Mouse (Mus musculus) CH12.LX (cell line): ENCODE measurements around the gene Atrnl1. TPM values are rescaled to one million over a fixed set of nuclear protein-coding genes. Genes with fewer than 3 reads are reported as not detected.

Experiments
- DNase-seq: peaks from one replicate; pipeline ENCODE4 v3.0.0-alpha.2; 2013; ENCODE audit errors: extremely low read depth
- H3K27ac ChIP-seq: 2 replicates; pipeline ENCODE4 v1.5.1; 2012; ENCODE audit warnings: low read depth, mild to moderate bottlenecking, control low read depth, moderate library complexity; ENCODE audit not compliant: insufficient read depth
- H3K27me3 ChIP-seq: replicated peaks from 2 replicates; pipeline ENCODE3; 2012; ENCODE audit warnings: inconsistent platforms
- H3K36me3 ChIP-seq, 2 experiments: replicated peaks in 1 of 2; 2 replicates each; pipeline versions ENCODE3 to v1.6.1; 2012; ENCODE audit warnings: inconsistent platforms in 1 of 2, low read length in 1 of 2, mild to moderate bottlenecking in 1 of 2, mixed read lengths in 1 of 2, moderate library complexity in 1 of 2; ENCODE audit not compliant: control insufficient read depth in 1 of 2, insufficient read depth in 1 of 2
- H3K4me1 ChIP-seq, 2 experiments: 2 replicates each; pipeline ENCODE4 v1.6.1; 2012; ENCODE audit warnings: inconsistent platforms in 1 of 2, moderate library complexity in 1 of 2; ENCODE audit not compliant: insufficient read depth in 2 of 2, control insufficient read depth in 1 of 2
- H3K4me2 ChIP-seq: 2 replicates; pipeline ENCODE4 v1.6.1; 2012; ENCODE audit warnings: low read depth, mild to moderate bottlenecking, control low read depth; ENCODE audit not compliant: poor library complexity, insufficient read depth, severe bottlenecking
- H3K4me3 ChIP-seq, 3 experiments: fragments of 150-350 bp in 1 of 3; sonication (generic) in 1 of 3; replicated peaks in 1 of 3; 2 replicates each; pipeline versions ENCODE3 to v1.5.1; 2011 to 2012; ENCODE audit warnings: low read depth in 2 of 3, low read length in 2 of 3, mild to moderate bottlenecking in 2 of 3, moderate library complexity in 2 of 3, control low read depth in 1 of 3, improper control_type of control experiment in 1 of 3, inconsistent platforms in 1 of 3, mixed read lengths in 1 of 3; ENCODE audit not compliant: poor library complexity in 1 of 3
- H3K79me2 ChIP-seq: replicated peaks from 2 replicates; pipeline ENCODE4 v1.6.1; 2012; ENCODE audit warnings: mild to moderate bottlenecking, moderate library complexity; ENCODE audit not compliant: control insufficient read depth, poor library complexity, insufficient read depth, severe bottlenecking; ENCODE audit errors: extremely low read depth
- H3K9ac ChIP-seq: 2 replicates; pipeline ENCODE4 v1.6.1; 2012; ENCODE audit warnings: low read depth, mild to moderate bottlenecking, control low read depth, moderate library complexity; ENCODE audit not compliant: insufficient read depth
- H3K9me3 ChIP-seq: replicated peaks from 2 replicates; pipeline ENCODE3; 2012; ENCODE audit warnings: low read length, inconsistent platforms, mixed read lengths
- CHD2 ChIP-seq: IDR thresholded peaks from 2 replicates; pipeline ENCODE4 v1.6.1; 2011; ENCODE audit warnings: low read length, improper control_type of control experiment
- CTCF ChIP-seq, 2 experiments: IDR thresholded peaks in 1 of 2; conservative IDR thresholded peaks in 1 of 2; 2 replicates each; pipeline ENCODE4 v1.5.1; 2011 to 2012; ENCODE audit warnings: low read depth in 2 of 2, low read length in 2 of 2, improper control_type of control experiment in 1 of 2, inconsistent platforms in 1 of 2, mild to moderate bottlenecking in 1 of 2, moderate library complexity in 1 of 2
- E2F4 ChIP-seq: IDR thresholded peaks from 2 replicates; pipeline ENCODE4 v1.6.1; 2011; ENCODE audit warnings: low read depth, low read length, improper control_type of control experiment; ENCODE audit not compliant: insufficient replicate concordance
- ELF1 ChIP-seq: IDR thresholded peaks from 2 replicates; pipeline ENCODE4 v1.6.1; 2014; ENCODE audit warnings: low read depth, mild to moderate bottlenecking, inconsistent platforms, low read length, improper control_type of control experiment
- EP300 ChIP-seq: IDR thresholded peaks from 2 replicates; pipeline ENCODE4 v1.6.1; 2011; ENCODE audit warnings: low read length, improper control_type of control experiment
- ETS1 ChIP-seq: conservative IDR thresholded peaks from 2 replicates; pipeline ENCODE4 v1.6.1; 2012; ENCODE audit warnings: low read depth, mild to moderate bottlenecking, inconsistent platforms, low read length, improper control_type of control experiment, moderate library complexity
- GABPA ChIP-seq: IDR thresholded peaks from 2 replicates; pipeline ENCODE4 v1.6.1; 2012; ENCODE audit warnings: low read depth, low read length, improper control_type of control experiment, inconsistent platforms; ENCODE audit not compliant: insufficient replicate concordance
- JUN ChIP-seq: IDR thresholded peaks from 2 replicates; pipeline ENCODE4 v1.6.1; 2011; ENCODE audit warnings: low read depth, mild to moderate bottlenecking, low read length, improper control_type of control experiment, moderate library complexity; ENCODE audit not compliant: insufficient read depth
- KAT2A ChIP-seq: IDR thresholded peaks from 2 replicates; pipeline ENCODE4 v1.6.1; 2012; ENCODE audit warnings: low read length, improper control_type of control experiment, inconsistent platforms; ENCODE audit not compliant: insufficient replicate concordance
- MAX ChIP-seq: IDR thresholded peaks from 2 replicates; pipeline ENCODE4 v1.6.1; 2011; ENCODE audit warnings: low read length, improper control_type of control experiment
- MAZ ChIP-seq: IDR thresholded peaks from 2 replicates; pipeline ENCODE4 v1.6.1; 2012; ENCODE audit warnings: low read depth, mild to moderate bottlenecking, inconsistent platforms, low read length, improper control_type of control experiment, moderate library complexity
- MEF2A ChIP-seq: IDR thresholded peaks from 2 replicates; pipeline ENCODE4 v1.6.1; 2014; ENCODE audit warnings: low read depth, mild to moderate bottlenecking, inconsistent platforms, low read length, improper control_type of control experiment, borderline replicate concordance
- MXI1 ChIP-seq: IDR thresholded peaks from 2 replicates; pipeline ENCODE4 v1.6.1; 2011; ENCODE audit warnings: mild to moderate bottlenecking, low read depth, low read length, improper control_type of control experiment
- NELFE ChIP-seq: IDR thresholded peaks from 2 replicates; pipeline ENCODE4 v1.6.1; 2011; ENCODE audit warnings: low read depth, low read length, improper control_type of control experiment
- NRF1 ChIP-seq: IDR thresholded peaks from 2 replicates; pipeline ENCODE4 v1.6.1; 2014; ENCODE audit warnings: low read depth, mild to moderate bottlenecking, inconsistent platforms, low read length, improper control_type of control experiment, moderate library complexity
- PAX5 ChIP-seq: IDR thresholded peaks from 2 replicates; pipeline ENCODE4 v1.6.1; 2012; ENCODE audit warnings: low read length, inconsistent platforms, mixed read lengths
- POLR2A ChIP-seq: IDR thresholded peaks from 2 replicates; pipeline ENCODE4 v1.6.1; 2011; ENCODE audit warnings: low read depth, mild to moderate bottlenecking, improper control_type of control experiment, low read length
- POLR2AphosphoS2 ChIP-seq: IDR thresholded peaks from 2 replicates; pipeline ENCODE4 v1.6.1; 2011; ENCODE audit warnings: low read depth, low read length, improper control_type of control experiment
- RAD21 ChIP-seq: IDR thresholded peaks from 2 replicates; pipeline ENCODE4 v1.6.1; 2011; ENCODE audit warnings: low read depth, mild to moderate bottlenecking, low read length, improper control_type of control experiment, moderate library complexity
- SMC3 ChIP-seq: IDR thresholded peaks from 2 replicates; pipeline ENCODE4 v1.6.1; 2011; ENCODE audit warnings: low read depth, low read length, improper control_type of control experiment
- TBP ChIP-seq: conservative IDR thresholded peaks from 2 replicates; pipeline ENCODE4 v1.6.1; 2011; ENCODE audit warnings: low read depth, low read length, improper control_type of control experiment
- TCF12 ChIP-seq: IDR thresholded peaks from 2 replicates; pipeline ENCODE4 v1.6.1; 2014; ENCODE audit warnings: low read depth, mild to moderate bottlenecking, inconsistent platforms, low read length, improper control_type of control experiment
- UBTF ChIP-seq: IDR thresholded peaks from 2 replicates; pipeline ENCODE4 v1.6.1; 2012; ENCODE audit warnings: low read depth, mild to moderate bottlenecking, inconsistent platforms, low read length, improper control_type of control experiment, moderate library complexity
- USF2 ChIP-seq: conservative IDR thresholded peaks from 2 replicates; pipeline ENCODE4 v1.6.1; 2011; ENCODE audit warnings: low read depth, low read length, improper control_type of control experiment
- ZKSCAN1 ChIP-seq: IDR thresholded peaks from 2 replicates; pipeline ENCODE4 v1.6.1; 2012; ENCODE audit warnings: low read depth, inconsistent platforms, low read length, improper control_type of control experiment, borderline replicate concordance
- dilution Hi-C: fragments of 300-500 bp; cut with MboI; formaldehyde crosslinking; loops from 2 replicates; pipeline ENCODE4 v1.14.3; 2020; ENCODE audit warnings: low sequenced_read_pairs; ENCODE audit not compliant: extremely low pct_unique_long_range_greater_than_20kb, extremely low pct_ligation_motif_present
- in situ Hi-C: fragments of 300-500 bp; cut with MboI; formaldehyde crosslinking; loops from 3 replicates; pipeline ENCODE4 v1.14.3; 2019; ENCODE audit warnings: low sequenced_read_pairs, low pct_ligation_motif_present, low pct_unique_long_range_greater_than_20kb, mixed read lengths
- polyA plus RNA-seq: library from polyadenylated mRNA; unstranded; fragments of >175 nt; gene quantifications from 2 replicates; pipeline ENCODE4 v1.2.1, GENCODE M21; 2012; ENCODE audit warnings: low read depth; ENCODE audit not compliant: insufficient read length
- total RNA-seq, 2 experiments: library from RNA; depleted of rRNA; stranded (reverse); fragments of 300-350 nt in 1 of 2; fragments of >200 nt in 1 of 2; gene quantifications; 2 replicates each; pipeline ENCODE4 v1.2.3; 2012 to 2014

Atrnl1 gene
- total and polyA plus RNA-seq, 3 experiments = 1.9 TPM

DNA sequence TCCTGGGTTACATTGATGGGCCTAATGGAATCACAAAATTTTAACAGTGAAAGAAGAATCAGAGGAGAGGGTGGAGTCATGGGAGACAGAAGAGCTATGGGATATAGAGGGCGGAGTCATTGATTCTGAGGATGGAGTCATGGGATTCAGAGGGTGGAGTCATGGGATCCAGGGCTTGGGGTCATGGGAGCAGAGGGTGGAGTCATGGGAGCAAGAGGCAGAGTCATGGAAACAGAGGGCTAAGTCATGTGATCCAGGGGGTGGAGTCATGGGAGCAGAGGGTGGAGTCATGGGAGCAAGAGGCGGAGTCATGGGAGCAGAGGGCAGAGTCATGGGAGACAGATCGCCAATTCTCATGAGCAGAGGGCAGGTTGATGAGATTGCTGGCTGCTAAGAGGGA, 343.3 kb downstream of the Atrnl1 start:
- H3K4me3 ChIP-seq = no peak overlapping the region
- no peaks in the 10 kb centered on the region for H3K27me3 ChIP-seq
- no peaks in the 10 kb centered on the region for H3K9me3 ChIP-seq
- in situ Hi-C loops (no loop called here), dilution Hi-C loops (no loop called here)
- no peaks in the 10 kb centered on the region for H3K36me3 ChIP-seq
- DNase-seq = no peak
- peaks cover 0 to 7% of the 10 kb centered on the region in 2 experiments; a peak in 2 of 4 replicates for H3K4me1 ChIP-seq
- H3K79me2 ChIP-seq = no peaks in the 10 kb centered on the region
- no peak overlapping the region for H3K9ac ChIP-seq
- no peak overlapping the region for H3K27ac ChIP-seq
- TF ChIP-seq MAZ (no peak), GABPA (no peak), NRF1 (no peak), CTCF (conservative IDR thresholded peaks at IDR 0.05 in 1 of 2, IDR thresholded peaks at IDR 0.05 in 1 of 2; ENCODE audit: low read depth in 2 of 2, low read length in 2 of 2) (no peak), POLR2AphosphoS2 (no peak), SMC3 (no peak), USF2 (no peak), UBTF (no peak), PAX5 (no peak), CHD2 (no peak), MEF2A (no peak), KAT2A (no peak), TBP (no peak), ELF1 (no peak), JUN (no peak)
- no peak overlapping the region for H3K4me2 ChIP-seq

DNA sequence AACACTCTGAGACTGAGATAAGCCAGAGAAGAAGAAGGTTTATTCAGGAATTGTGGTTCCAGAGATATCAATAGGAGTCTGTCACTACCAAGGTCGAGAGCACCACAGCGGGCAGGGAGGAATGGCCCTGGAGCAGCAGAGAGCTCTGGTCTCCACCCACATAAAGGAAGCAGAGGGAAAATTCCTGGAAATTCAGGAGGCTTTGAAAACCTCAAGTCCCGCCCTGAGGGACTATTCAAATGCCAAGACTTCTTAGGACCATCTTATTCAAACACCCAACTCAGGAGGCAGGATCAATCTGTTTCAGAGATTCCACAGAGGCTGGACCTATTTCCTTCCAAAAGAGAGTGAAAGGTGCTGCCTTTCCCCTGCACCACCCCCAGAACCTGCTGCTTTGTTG, 345.6 kb downstream of the Atrnl1 start:
- H3K4me1 ChIP-seq = no peaks in the 10 kb centered on the region
- no peaks in the 10 kb centered on the region for H3K79me2 ChIP-seq
- no peaks in the 10 kb centered on the region for H3K27me3 ChIP-seq
- H3K4me3 ChIP-seq = no peak overlapping the region
- no peak overlapping the region for H3K4me2 ChIP-seq
- no peaks in the 10 kb centered on the region for H3K36me3 ChIP-seq
- no peak overlapping the region for H3K27ac ChIP-seq
- no peak for DNase-seq
- dilution Hi-C loops (no loop called here), in situ Hi-C loops (no loop called here)
- H3K9ac ChIP-seq = no peak overlapping the region
- no peak for TF ChIP-seq USF2
- TF ChIP-seq NELFE = no peak
- TF ChIP-seq E2F4 = no peak
- no peak for TF ChIP-seq EP300
- TF ChIP-seq ETS1 = no peak
- TF ChIP-seq MAX = no peak
- TF ChIP-seq ZKSCAN1 = no peak
- no peak for TF ChIP-seq KAT2A
- no peak for TF ChIP-seq RAD21
- TF ChIP-seq CHD2 = no peak
- TF ChIP-seq MXI1 = no peak
- no peak for TF ChIP-seq PAX5
- no peak for TF ChIP-seq MEF2A
- TF ChIP-seq POLR2AphosphoS2 = no peak
- TF ChIP-seq POLR2A = no peak
- no peak for TF ChIP-seq TCF12
- H3K9me3 ChIP-seq = no peaks in the 10 kb centered on the region
